Comparison of ENCODE assay signal across 23 mouse cellular contexts in the genomic region with DNA sequence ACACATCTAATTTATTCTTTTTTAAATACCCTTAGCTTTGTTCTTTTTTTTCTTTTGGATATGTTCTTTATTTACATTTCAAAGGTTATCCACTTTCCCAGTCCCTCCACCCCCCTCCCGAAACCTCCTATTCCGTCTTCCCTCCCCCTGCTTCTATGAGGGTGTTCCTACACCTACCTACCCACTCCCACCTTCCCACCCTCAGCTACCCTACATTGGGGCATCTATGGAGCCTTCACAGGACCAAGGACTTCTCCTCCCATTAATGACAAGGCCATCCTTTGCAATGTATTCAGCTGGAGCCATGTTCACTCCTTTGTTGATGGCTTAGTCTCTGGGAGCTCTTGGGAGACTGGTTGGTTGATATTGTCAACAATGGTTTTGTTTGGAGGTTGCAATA.
A peak's percentile ranks its signal among the peaks of the same experiment; 100 is the strongest.
DNase-seq lines count a peak whose midpoint lies in the region; ATAC-seq and TF ChIP-seq lines count a peak whose summit lies in the region.
"Had no signal": no experiment of that assay in that cellular context is flagged by ENCODE, and none has a peak within 500 bp of the region (broad histone marks: within the 10 kb centered on the region; RNA-seq: fewer than 3 reads in every experiment).

No protein-coding gene starts in this region.

- no peaks in the 10 kb centered on the region for H3K36me3 ChIP-seq in midbrain, embryonic 11.5 days (ENCODE audit: control insufficient read depth, insufficient read depth, low read length)
- H3K36me3 ChIP-seq in midbrain, postnatal 0 days (ENCODE audit: insufficient read depth, low read length), result no peaks in the 10 kb centered on the region
- H3K36me3 ChIP-seq in forebrain, embryonic 16.5 days (ENCODE audit: control insufficient read depth, insufficient read depth), result no peaks in the 10 kb centered on the region
- no peaks in the 10 kb centered on the region for H3K36me3 ChIP-seq in hindbrain, embryonic 15.5 days
- no peaks in the 10 kb centered on the region for H3K36me3 ChIP-seq in midbrain, embryonic 15.5 days (replicated peaks)
- H3K36me3 ChIP-seq: embryonic facial prominence, embryonic 10.5 days; limb, embryonic 12.5 days; liver, embryonic 12.5 days had no signal

- H3K9me3 ChIP-seq in midbrain, embryonic 11.5 days (ENCODE audit: control insufficient read depth, low read length), result no peaks in the 10 kb centered on the region
- H3K9me3 ChIP-seq in midbrain, postnatal 0 days (ENCODE audit: low read length), result no peaks in the 10 kb centered on the region
- H3K9me3 ChIP-seq in forebrain, embryonic 16.5 days (ENCODE audit: control insufficient read depth, low read length), result no peaks in the 10 kb centered on the region
- no peaks in the 10 kb centered on the region for H3K9me3 ChIP-seq in hindbrain, embryonic 15.5 days
- H3K9me3 ChIP-seq in midbrain, embryonic 15.5 days, result no peaks in the 10 kb centered on the region
- H3K9me3 ChIP-seq: embryonic facial prominence, embryonic 10.5 days; limb, embryonic 12.5 days; liver, embryonic 12.5 days had no signal

- peak; percentile 61 for ATAC-seq in midbrain, embryonic 11.5 days (ENCODE audit: low FRiP score)
- no peak for ATAC-seq in midbrain, postnatal 0 days (ENCODE audit: low FRiP score)
- peak; percentile 51 for ATAC-seq in forebrain, embryonic 16.5 days
- ATAC-seq in hindbrain, embryonic 15.5 days (ENCODE audit: low FRiP score, low read depth), result peak; percentile 57; the same call in 1 of the 2 replicates
- 0 out of 2 replicates have a peak, but pooled peaks have one; percentile 43 for ATAC-seq in midbrain, embryonic 15.5 days (replicated peaks)
- ATAC-seq: inflammation-experienced regulatory T-cells, adult 6 months; liver, embryonic 12.5 days had no signal

- no peak for TF ChIP-seq CTCF in midbrain, postnatal 0 days (IDR thresholded peaks at IDR 0.05)

- H3K27ac ChIP-seq in midbrain, embryonic 11.5 days (ENCODE audit: low read depth, low read length), result peak overlapping the region; percentile 48; the same call in 1 of the 2 replicates
- no peak overlapping the region for H3K27ac ChIP-seq in midbrain, postnatal 0 days (ENCODE audit: low read depth, low read length)
- no peak overlapping the region for H3K27ac ChIP-seq in forebrain, embryonic 16.5 days (ENCODE audit: low read length)
- H3K27ac ChIP-seq in hindbrain, embryonic 15.5 days (replicated peaks), result peak overlapping the region; percentile 65; the same call in 1 of the 2 replicates
- no peak overlapping the region for H3K27ac ChIP-seq in midbrain, embryonic 15.5 days
- H3K27ac ChIP-seq: embryonic facial prominence, embryonic 10.5 days; heart, adult 2 months; limb, embryonic 12.5 days; liver, embryonic 12.5 days; stomach, postnatal 0 days had no signal

- no peak overlapping the region for H3K4me2 ChIP-seq in midbrain, embryonic 11.5 days
- no peak overlapping the region for H3K4me2 ChIP-seq in midbrain, postnatal 0 days (ENCODE audit: low read depth, low read length, poor library complexity, severe bottlenecking)
- no peak overlapping the region for H3K4me2 ChIP-seq in forebrain, embryonic 16.5 days (ENCODE audit: low read length)
- H3K4me2 ChIP-seq in hindbrain, embryonic 15.5 days, result no peak overlapping the region
- H3K4me2 ChIP-seq in midbrain, embryonic 15.5 days, result no peak overlapping the region
- H3K4me2 ChIP-seq: limb, embryonic 12.5 days; liver, embryonic 12.5 days had no signal

- WGBS in midbrain, embryonic 11.5 days, result 53% methylated on average over 2 of the region's 2 CpGs
- WGBS in midbrain, postnatal 0 days, result 65% methylated on average over 2 of the region's 2 CpGs
- WGBS in forebrain, embryonic 16.5 days, result 23% methylated on average over 2 of the region's 2 CpGs
- WGBS in hindbrain, embryonic 15.5 days, result 37% methylated on average over 2 of the region's 2 CpGs
- 52% methylated on average over 2 of the region's 2 CpGs for WGBS in midbrain, embryonic 15.5 days

- H3K27me3 ChIP-seq in midbrain, embryonic 11.5 days (ENCODE audit: control insufficient read depth, insufficient read depth, low read length), result no peaks in the 10 kb centered on the region
- no peaks in the 10 kb centered on the region for H3K27me3 ChIP-seq in midbrain, postnatal 0 days (ENCODE audit: insufficient read depth, low read length)
- H3K27me3 ChIP-seq in forebrain, embryonic 16.5 days (replicated peaks; ENCODE audit: control insufficient read depth, insufficient read depth, low read length), result no peaks in the 10 kb centered on the region
- no peaks in the 10 kb centered on the region for H3K27me3 ChIP-seq in hindbrain, embryonic 15.5 days
- no peaks in the 10 kb centered on the region for H3K27me3 ChIP-seq in midbrain, embryonic 15.5 days (replicated peaks)
- H3K27me3 ChIP-seq: limb, embryonic 12.5 days; liver, embryonic 12.5 days had no signal

- no peak for DNase-seq in midbrain, embryonic 11.5 days (ENCODE audit: low spot score, missing footprints)
- no peak for DNase-seq in midbrain, postnatal 0 days (ENCODE audit: low spot score)
- DNase-seq in right cerebral cortex, postnatal 10 days (ENCODE audit: low spot score in 2 of 2), result no peak
- DNase-seq in liver, result no peak
- no peak for DNase-seq in heart, adult 8-10 months (ENCODE audit: low spot score)
- DNase-seq: adrenal gland, postnatal 36 days; cerebellum, adult 11 months; gastrocnemius, postnatal 36 days; heart, adult 2 months; kidney, adult 2 months; kidney, postnatal 10 days; layer of hippocampus, postnatal 36 days; lung, adult 18-20 months; lung, postnatal 10 days; right cerebral cortex, postnatal 14 days had no signal

- no peak overlapping the region for H3K9ac ChIP-seq in midbrain, embryonic 11.5 days (ENCODE audit: low read length)
- no peak overlapping the region for H3K9ac ChIP-seq in midbrain, postnatal 0 days (replicated peaks; ENCODE audit: low read length, poor library complexity, severe bottlenecking)
- no peak overlapping the region for H3K9ac ChIP-seq in forebrain, embryonic 16.5 days (replicated peaks; ENCODE audit: low read depth, low read length)
- H3K9ac ChIP-seq in hindbrain, embryonic 15.5 days, result no peak overlapping the region
- no peak overlapping the region for H3K9ac ChIP-seq in midbrain, embryonic 15.5 days
- H3K9ac ChIP-seq: limb, embryonic 12.5 days; liver, embryonic 12.5 days had no signal

- H3K4me1 ChIP-seq in midbrain, embryonic 11.5 days (ENCODE audit: control insufficient read depth, insufficient read depth, low read length), result 0 out of 2 replicates have a peak, but pooled peaks cover 2% of the 10 kb centered on the region
- no peaks in the 10 kb centered on the region for H3K4me1 ChIP-seq in midbrain, postnatal 0 days (ENCODE audit: insufficient read depth, low read length)
- no peaks in the 10 kb centered on the region for H3K4me1 ChIP-seq in forebrain, embryonic 16.5 days (replicated peaks; ENCODE audit: control insufficient read depth, insufficient read depth, low read length)
- no peaks in the 10 kb centered on the region for H3K4me1 ChIP-seq in hindbrain, embryonic 15.5 days (replicated peaks)
- H3K4me1 ChIP-seq in midbrain, embryonic 15.5 days, result peaks cover 3% of the 10 kb centered on the region; the same call in 1 of the 2 replicates
- H3K4me1 ChIP-seq: limb, embryonic 12.5 days; liver, embryonic 12.5 days had no signal

- H3K4me3 ChIP-seq in midbrain, embryonic 11.5 days (ENCODE audit: low read depth, low read length), result no peak overlapping the region
- H3K4me3 ChIP-seq in midbrain, postnatal 0 days (ENCODE audit: low read depth, low read length), result no peak overlapping the region
- no peak overlapping the region for H3K4me3 ChIP-seq in forebrain, embryonic 16.5 days (replicated peaks; ENCODE audit: low read length)
- H3K4me3 ChIP-seq in hindbrain, embryonic 15.5 days, result no peak overlapping the region
- H3K4me3 ChIP-seq in midbrain, embryonic 15.5 days, result no peak overlapping the region
- H3K4me3 ChIP-seq: embryonic facial prominence, embryonic 10.5 days; heart, adult 2 months; limb, embryonic 12.5 days; liver, embryonic 12.5 days had no signal

Comparison
In these comparisons a context has a peak if more than half of its experiments do, and no peak if none do; other contexts are left out.
1. H3K27ac ChIP-seq: peak in midbrain, embryonic 11.5 days (single experiment) and hindbrain, embryonic 15.5 days (single experiment); none in midbrain, postnatal 0 days (single experiment), forebrain, embryonic 16.5 days (single experiment) and midbrain, embryonic 15.5 days (single experiment).